8 mouse cellular contexts compared by ENCODE assay signal in the genomic region with DNA sequence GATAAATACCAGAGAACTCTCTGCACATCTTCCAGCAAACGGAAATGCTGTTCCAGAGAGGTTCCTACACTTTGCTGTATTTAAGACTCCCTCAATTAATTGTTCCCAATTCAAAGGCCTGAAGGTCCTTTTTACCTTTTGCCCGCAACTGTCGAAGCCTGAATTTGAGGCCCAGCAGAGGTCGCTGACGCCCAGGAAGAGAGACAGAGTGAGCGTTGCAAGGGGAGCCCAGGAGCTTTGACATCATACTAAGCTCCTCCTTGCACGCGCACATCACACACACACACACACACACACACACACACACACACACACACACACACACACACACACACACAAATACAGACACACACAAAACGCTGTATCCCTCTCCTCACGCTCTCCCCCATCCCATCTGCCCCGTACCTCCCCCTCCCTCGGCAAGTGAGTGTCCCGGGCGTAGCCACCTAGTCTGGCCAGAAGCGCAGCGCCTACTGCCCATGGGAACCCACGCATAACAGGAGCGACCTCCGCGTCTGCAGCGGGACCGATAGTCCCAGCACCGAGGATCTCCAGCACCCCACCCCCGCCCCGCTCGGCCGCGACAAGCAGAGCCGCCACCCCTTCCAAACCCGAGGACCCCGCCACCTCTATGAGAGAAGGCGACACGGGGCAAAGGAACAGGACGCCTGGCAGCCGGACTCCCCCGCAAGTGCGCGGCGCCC. TPM values are rescaled to one million over a fixed set of nuclear protein-coding genes. Genes with fewer than 3 reads are reported as not detected.
A peak's percentile ranks its signal among the peaks of the same experiment; 100 is the strongest.
DNase-seq lines count a peak whose midpoint lies in the region; ATAC-seq and TF ChIP-seq lines count a peak whose summit lies in the region.

A gene (plus strand): TSS at position 316 of the 704 bp plus-strand sequence.

- no peaks in the 10 kb centered on the region for H3K4me1 ChIP-seq in ES-E14 (ENCODE audit: control insufficient read depth in 2 of 2, insufficient read depth in 2 of 2, low read length in 2 of 2, poor library complexity in 1 of 2)
- peaks cover 2% of the 10 kb centered on the region; the same call in 1 of the 2 replicates for H3K4me1 ChIP-seq in cerebellum, adult 2 months (ENCODE audit: control insufficient read depth, insufficient read depth, low read length)
- H3K4me1 ChIP-seq in hindbrain, embryonic 12.5 days: peaks cover 26% of the 10 kb centered on the region

- peak within 1 kb of the TSS; percentile 70 for H3K9ac ChIP-seq in ES-E14 (ENCODE audit: insufficient read depth, low read depth, low read length, poor library complexity, severe bottlenecking)
- peak within 1 kb of the TSS; percentile 87 for H3K9ac ChIP-seq in hindbrain, embryonic 12.5 days

- no peak within 1 kb of the TSS for H3K27ac ChIP-seq in ES-E14 (ENCODE audit: insufficient read depth, low read depth, low read length, poor library complexity, severe bottlenecking)
- peak within 1 kb of the TSS; percentile 92 for H3K27ac ChIP-seq in cerebellum, adult 2 months (ENCODE audit: insufficient read depth, low read length)
- H3K27ac ChIP-seq in hindbrain, embryonic 12.5 days: peak within 1 kb of the TSS; percentile 90

- H3K9me3 ChIP-seq in ES-E14 (ENCODE audit: control insufficient read depth, insufficient read depth, low read depth, low read length): no peaks in the 10 kb centered on the region
- no peaks in the 10 kb centered on the region for H3K9me3 ChIP-seq in hindbrain, embryonic 12.5 days (replicated peaks)

- H3K36me3 ChIP-seq in ES-E14 (ENCODE audit: control insufficient read depth, insufficient read depth, low read length, poor library complexity, severe bottlenecking): no peaks in the 10 kb centered on the region
- no peaks in the 10 kb centered on the region for H3K36me3 ChIP-seq in hindbrain, embryonic 12.5 days

- peak; percentile 91 for ATAC-seq in hindbrain, embryonic 12.5 days (ENCODE audit: low FRiP score)

- in situ Hi-C loops in ES-E14 (cut with MboI; ENCODE audit: low sequenced_read_pairs in 2 of 2, unreplicated experiment in 2 of 2): loop anchor here (5.0 to 10.0 kb wide), 2 partner anchors 222 to 224 kb away; no protein-coding TSS in a partner anchor

- peak within 1 kb of the TSS; percentile 65 to 81 for H3K4me3 ChIP-seq in ES-E14 (ENCODE audit: insufficient read depth in 1 of 2, low read depth in 1 of 2, low read length in 2 of 2, poor library complexity in 1 of 2, severe bottlenecking in 1 of 2)
- peak within 1 kb of the TSS; percentile 99 for H3K4me3 ChIP-seq in cerebellum, adult 2 months (replicated peaks; ENCODE audit: insufficient read depth, low read depth, low read length)
- H3K4me3 ChIP-seq in hindbrain, embryonic 12.5 days: peak within 1 kb of the TSS; percentile 60

- peak; percentile 68 for DNase-seq in ES-E14 (ENCODE audit: low read depth, low spot score)
- DNase-seq in cerebellum, adult 2 months: peak; percentile 89 to 91
- DNase-seq in frontal cortex, postnatal 10 days (ENCODE audit: low spot score in 2 of 2): peak; percentile 61 to 81
- DNase-seq in layer of hippocampus, postnatal 14 days (ENCODE audit: low spot score in 2 of 2): peak; percentile 84 to 86
- peak; percentile 90 for DNase-seq in lung, postnatal 10 days
- DNase-seq in ovary, postnatal 14 days (ENCODE audit: low spot score): peak; percentile 69
- DNase-seq in thymus, postnatal 25 days: peak; percentile 64

- TF ChIP-seq POLR2A in cerebellum, adult 2 months (IDR thresholded peaks at IDR 0.05; ENCODE audit: borderline replicate concordance, insufficient read depth, low read length): no peak

- H3K4me2 ChIP-seq in hindbrain, embryonic 12.5 days (replicated peaks): peak within 1 kb of the TSS; percentile 74

- TF ChIP-seq CTCF in cerebellum, adult 2 months (IDR thresholded peaks at IDR 0.05; ENCODE audit: borderline replicate concordance, insufficient read depth, low read depth, low read length): peak; percentile 90

- under 1% methylated on average over 39 of the region's 39 CpGs for WGBS in cerebellum, adult 2 months
- WGBS in hindbrain, embryonic 12.5 days: under 1% methylated on average over 37 of the region's 39 CpGs

- H3K27me3 ChIP-seq in cerebellum, adult 2 months (ENCODE audit: control insufficient read depth, insufficient read depth, low read length): no peaks in the 10 kb centered on the region
- H3K27me3 ChIP-seq in hindbrain, embryonic 12.5 days: no peaks in the 10 kb centered on the region

TF ChIP-seq in ES-E14, 5 proteins besides CTCF, POLR2A, EP300 and RAD21:
- TF ChIP-seq ZNF384 (IDR thresholded peaks at IDR 0.05; ENCODE audit: low read depth, low read length) (no peak), ZC3H11A (IDR thresholded peaks at IDR 0.05; ENCODE audit: borderline replicate concordance, low read depth, low read length) (peak; percentile 89)

RNA-seq across cellular contexts. Expression of the gene that starts here (rescaled TPM):
- total RNA-seq in ES-E14 (2012; rRNA removed): 0.05 and 0.09 TPM in 2 replicates
- 11.0 and 12.5 TPM in 2 replicates for polyA plus RNA-seq in cerebellum, adult 2 months (2012; rRNA removed)
- polyA plus RNA-seq in hindbrain, embryonic 12.5 days (2016; fragmentation: Nextera tagmentation; extraction: Ambion mirVana): 2.4 and 2.5 TPM in 2 replicates
- 10 to 100 TPM; 36.8 to 39.6 TPM for total RNA-seq in layer of hippocampus, postnatal 14 days (2021)

Comparison
In these comparisons a context has a peak if more than half of its experiments do, and no peak if none do; other contexts are left out.
1. RNA of the gene that starts here (total RNA-seq): 36.8 to 39.6 TPM in layer of hippocampus, postnatal 14 days; 0.05 to 0.09 TPM in ES-E14; every median in the first group is over 10 times any median in the second.
2. Peak in DNase-seq, H3K4me3 ChIP-seq and H3K9ac ChIP-seq in ES-E14; RNA of the gene not detected or under 1 TPM.
3. Peak in every context shown above with its lines, with median percentiles within 50 percentile points of each other: DNase-seq and H3K4me3 ChIP-seq.